Mouse (Mus musculus) heart, adult 2 months (tissue): Measurements from ENCODE around the gene Eddm3b.

ENCODE experiments used
- CTCF ChIP-seq: fragments of 200-600 bp; IDR thresholded peaks from 2 replicates; pipeline ENCODE4 v1.8.1; 2022; ENCODE audit warnings: antibody characterized with exemption, mild to moderate bottlenecking, moderate library complexity
- POLR2A ChIP-seq: fragments of 200-500 bp; IDR thresholded peaks from 2 replicates; pipeline ENCODE4 v1.6.1; 2011; ENCODE audit warnings: mild to moderate bottlenecking, low read depth, low read length, control low read depth; ENCODE audit not compliant: insufficient read depth

DNA sequence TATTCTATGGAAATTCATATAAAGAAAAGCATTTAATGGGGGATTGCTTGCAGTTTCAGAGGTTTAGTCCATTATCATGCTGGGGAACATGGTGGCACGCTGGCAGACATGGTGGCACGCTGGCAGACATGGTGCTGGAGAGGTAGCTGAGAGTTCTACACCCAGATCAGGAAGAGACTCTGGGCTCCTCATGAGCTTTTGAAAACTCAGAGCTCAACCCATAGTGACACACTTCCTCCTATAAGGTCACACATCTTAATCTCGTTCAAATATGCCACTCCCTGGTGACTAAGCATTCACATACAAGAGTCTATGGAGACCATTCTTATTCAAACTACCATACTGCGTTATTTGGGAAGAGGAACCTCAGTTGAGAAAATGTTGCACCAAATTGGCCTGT lies 18.1 kb downstream of the Eddm3b start:
- TF ChIP-seq CTCF = no peak
- no peak for TF ChIP-seq POLR2A
